ENCODE assay signal across 16 mouse cellular contexts in genomic region chr14:117283631-117284030, GRCm38 (mm10).
"Had no signal": no experiment of that assay in that cellular context is flagged by ENCODE, and none has a peak within 500 bp of the region (broad histone marks: within the 10 kb centered on the region; RNA-seq: fewer than 3 reads in every experiment).

No protein-coding gene starts in this region.

- DNase-seq: heart, postnatal 10 days; heart, postnatal 14 days; heart, postnatal 36 days; heart, postnatal 4 days; kidney, adult 11 months; kidney, adult 18-20 months; kidney, adult 2 months; kidney, adult 8-10 months; kidney, adult 9 months; kidney, postnatal 10 days; kidney, postnatal 14 days; kidney, postnatal 25 days; kidney, postnatal 36 days; kidney, postnatal 4 days; layer of hippocampus, adult 9-11 months; layer of hippocampus, postnatal 36 days had no signal
